Mouse (Mus musculus): ENCODE measurements around the gene Slc17a4. TPM values are rescaled to one million over a fixed set of nuclear protein-coding genes. Genes with fewer than 3 reads are reported as not detected.

The Slc17a4 gene
- 0.10 and 0.23 TPM in 2 replicates for polyA plus RNA-seq (2015; fragmentation: Nextera tagmentation; extraction: Ambion mirVana)

GRCm38 (mm10) chr13:23914376-23915167 lies at the start of gene Slc17a4:
Gene Slc17a4, minus strand, starts transcription at chr13:23915009.
- no peak for DNase-seq (ENCODE audit: low spot score)

GRCm38 (mm10) chr13:23959776-23960175 lies 45.0 kb upstream of the Slc17a4 start:
- no peak for DNase-seq (ENCODE audit: low spot score)

GRCm38 (mm10) chr13:23950928-23951327 lies 36.1 kb upstream of the Slc17a4 start:
- peak; percentile 5 for DNase-seq (ENCODE audit: low spot score)

GRCm38 (mm10) chr13:23949484-23950246 lies 34.9 kb upstream of the Slc17a4 start:
- DNase-seq (ENCODE audit: low spot score): no peak

- DNase-seq (ENCODE audit: low spot score): no peak
Measured at GRCm38 (mm10) chr13:23946254-23946653, 31.4 kb upstream of the Slc17a4 start.

- DNase-seq (ENCODE audit: low spot score): peak; percentile 6
Measured at GRCm38 (mm10) chr13:23942861-23943260, 28.1 kb upstream of the Slc17a4 start.

GRCm38 (mm10) chr13:23940291-23940690 lies 25.5 kb upstream of the Slc17a4 start:
- DNase-seq (ENCODE audit: low spot score): no peak

GRCm38 (mm10) chr13:23938699-23939098 lies 23.9 kb upstream of the Slc17a4 start:
- no peak for DNase-seq (ENCODE audit: low spot score)

GRCm38 (mm10) chr13:23934211-23934520 lies 19.4 kb upstream of the Slc17a4 start, which contains the start of gene Hist1h2aa:
Gene Hist1h2aa, plus strand, starts transcription at chr13:23934462.
- no peak for DNase-seq (ENCODE audit: low spot score)

- DNase-seq (ENCODE audit: low spot score): no peak
Measured at GRCm38 (mm10) chr13:23933421-23934210, 18.8 kb upstream of the Slc17a4 start, which contains the start of gene Hist1h2ba. Gene Hist1h2ba, minus strand, starts transcription at chr13:23934156.

GRCm38 (mm10) chr13:23930904-23931303 lies 16.1 kb upstream of the Slc17a4 start:
- DNase-seq (ENCODE audit: low spot score): no peak

GRCm38 (mm10) chr13:23930461-23930860 lies 15.7 kb upstream of the Slc17a4 start:
- DNase-seq (ENCODE audit: low spot score): no peak

- DNase-seq (ENCODE audit: low spot score): no peak
Measured at GRCm38 (mm10) chr13:23928637-23929036, 13.8 kb upstream of the Slc17a4 start.

- DNase-seq (ENCODE audit: low spot score): no peak
Measured at GRCm38 (mm10) chr13:23925792-23926191, 11.0 kb upstream of the Slc17a4 start.

GRCm38 (mm10) chr13:23917674-23918073 lies 2.9 kb upstream of the Slc17a4 start:
- no peak for DNase-seq (ENCODE audit: low spot score)

GRCm38 (mm10) chr13:23916132-23916531 lies 1.3 kb upstream of the Slc17a4 start:
- DNase-seq (ENCODE audit: low spot score): no peak

GRCm38 (mm10) chr13:23913791-23914306 lies 960 bp downstream of the Slc17a4 start:
- no peak for DNase-seq (ENCODE audit: low spot score)

GRCm38 (mm10) chr13:23911335-23911734 lies 3.5 kb downstream of the Slc17a4 start:
- peak; percentile 42 for DNase-seq (ENCODE audit: low spot score)

- DNase-seq (ENCODE audit: low spot score): peak; percentile 52
Measured at GRCm38 (mm10) chr13:23910121-23910520, 4.7 kb downstream of the Slc17a4 start.

- no peak for DNase-seq (ENCODE audit: low spot score)
Measured at GRCm38 (mm10) chr13:23906906-23907305, 7.9 kb downstream of the Slc17a4 start.

- peak; percentile 62 for DNase-seq (ENCODE audit: low spot score)
Measured at GRCm38 (mm10) chr13:23898242-23898641, 16.6 kb downstream of the Slc17a4 start.
